Mouse (Mus musculus): ENCODE data around the gene Uhrf1bp1. TPM values are rescaled to one million over a fixed set of nuclear protein-coding genes. Genes with fewer than 3 reads are reported as not detected.

Uhrf1bp1 gene
- polyA plus RNA-seq, 1 experiment from 2014 or later, result 5.9 TPM

Other genes with a start within 250 kb of the Uhrf1bp1 start
- gene Nudt3, start 232.9 kb upstream of the Uhrf1bp1 start, polyA plus RNA-seq (2015; fragmentation: Nextera tagmentation; extraction: Ambion mirVana), result 63.1 and 63.4 TPM in 2 replicates
- not detected in 2 replicates for gene RPS10-NUDT3, start 221.2 kb upstream of the Uhrf1bp1 start, polyA plus RNA-seq (2015; fragmentation: Nextera tagmentation; extraction: Ambion mirVana)
- 734 and 881 TPM in 2 replicates for gene Rps10, start 219.8 kb upstream of the Uhrf1bp1 start, polyA plus RNA-seq (2015; fragmentation: Nextera tagmentation; extraction: Ambion mirVana)
- gene Pacsin1, start 200.9 kb upstream of the Uhrf1bp1 start, polyA plus RNA-seq (2015; fragmentation: Nextera tagmentation; extraction: Ambion mirVana), result 1.2 and 1.6 TPM in 2 replicates
- 22.5 and 28.4 TPM in 2 replicates for gene Spdef, start 127.5 kb upstream of the Uhrf1bp1 start, polyA plus RNA-seq (2015; fragmentation: Nextera tagmentation; extraction: Ambion mirVana)
- gene D17Wsu92e, start 35.8 kb upstream of the Uhrf1bp1 start, polyA plus RNA-seq (2015; fragmentation: Nextera tagmentation; extraction: Ambion mirVana), result 21.2 and 23.3 TPM in 2 replicates
- 228 and 245 TPM in 2 replicates for gene Snrpc, start 18.3 kb upstream of the Uhrf1bp1 start, polyA plus RNA-seq (2015; fragmentation: Nextera tagmentation; extraction: Ambion mirVana)
- gene Anks1, start 52.9 kb downstream of the Uhrf1bp1 start, polyA plus RNA-seq (2015; fragmentation: Nextera tagmentation; extraction: Ambion mirVana), result 14.5 and 15.3 TPM in 2 replicates
- 50.9 and 57.8 TPM in 2 replicates for gene Taf11, start 53.4 kb downstream of the Uhrf1bp1 start, polyA plus RNA-seq (2015; fragmentation: Nextera tagmentation; extraction: Ambion mirVana)
- gene Tcp11, start 224.2 kb downstream of the Uhrf1bp1 start, polyA plus RNA-seq (2015; fragmentation: Nextera tagmentation; extraction: Ambion mirVana), result 1.1 and 1.9 TPM in 2 replicates

Data from stomach, embryonic 16.5 days (tissue).